Mouse (Mus musculus) splenic B cell, adult 2 months (primary cell): Measurements from ENCODE around the gene Gm1113.

Source experiments
- DNase-seq: peaks from one replicate; pipeline ENCODE4 v3.0.0-alpha.2; 2011; ENCODE audit warnings: low read depth, low spot score
- H3K27me3 ChIP-seq: 2 replicates; pipeline ENCODE4 v1.6.1; 2012; ENCODE audit warnings: mild to moderate bottlenecking, low read length, moderate library complexity, mixed read lengths; ENCODE audit not compliant: control insufficient read depth, poor library complexity, insufficient read depth, severe bottlenecking
- H3K36me3 ChIP-seq: 2 replicates; pipeline ENCODE4 v1.6.1; 2012; ENCODE audit warnings: mild to moderate bottlenecking, low read length, moderate library complexity, mixed read lengths; ENCODE audit not compliant: control insufficient read depth, poor library complexity, insufficient read depth, severe bottlenecking

The Gm1113 gene

DNA sequence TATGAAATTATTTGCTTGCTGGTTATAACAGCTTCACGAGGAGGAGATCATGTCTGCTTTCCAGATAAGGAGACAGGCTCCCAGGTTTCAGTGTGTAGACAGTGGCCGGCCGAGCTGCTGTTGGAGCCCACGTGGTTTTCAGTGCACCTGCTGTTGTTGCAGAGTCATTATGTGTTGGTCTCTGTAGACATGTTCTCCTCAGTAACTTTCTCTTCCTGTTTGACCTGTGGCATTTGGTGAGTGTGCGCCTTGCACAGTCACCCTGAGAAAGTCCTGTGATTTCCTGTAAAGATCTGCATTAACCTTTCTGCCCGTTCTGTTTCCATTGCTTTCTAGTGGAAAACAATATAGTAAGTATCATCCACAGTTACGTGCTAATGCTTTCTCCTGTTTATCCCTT, 42.7 kb downstream of the Gm1113 start:
- peak; percentile 26 for DNase-seq
- Histone ChIP-seq H3K27me3 (no peaks in the 10 kb centered on the region), H3K36me3 (0 out of 2 replicates have a peak, but pooled peaks cover 2% of the 10 kb centered on the region)

DNA sequence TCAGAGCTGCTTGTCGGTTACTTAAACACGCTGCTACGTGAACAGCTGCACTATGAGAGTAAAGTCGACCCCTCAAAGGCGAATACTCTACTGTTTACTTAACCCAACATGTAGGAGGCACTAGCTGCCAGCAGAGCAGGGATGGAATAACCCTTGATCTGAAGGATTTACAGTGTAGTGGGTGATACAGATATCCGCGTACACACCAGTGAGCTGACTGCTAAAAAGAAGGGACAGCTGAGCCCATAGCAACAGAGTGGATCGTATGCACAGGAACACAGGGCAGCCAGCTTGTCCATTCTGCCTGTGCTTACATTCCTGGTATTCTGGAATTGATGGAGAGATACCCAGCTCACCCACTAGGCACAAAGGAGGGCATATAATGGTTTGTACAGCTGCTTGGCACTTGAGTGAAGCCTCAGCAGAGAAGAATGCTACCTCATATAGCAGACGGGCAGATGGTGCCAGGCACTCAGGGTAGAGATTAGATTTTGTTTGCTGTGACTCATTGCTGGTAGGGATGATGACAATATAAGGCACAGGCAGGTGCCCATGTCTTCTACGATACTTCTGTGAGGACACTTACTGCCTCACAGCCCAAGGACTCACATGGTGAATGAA, 43.9 kb downstream of the Gm1113 start:
- no peaks in the 10 kb centered on the region for H3K27me3 ChIP-seq
- no peak for DNase-seq
- 0 out of 2 replicates have a peak, but pooled peaks cover 2% of the 10 kb centered on the region for H3K36me3 ChIP-seq

DNA sequence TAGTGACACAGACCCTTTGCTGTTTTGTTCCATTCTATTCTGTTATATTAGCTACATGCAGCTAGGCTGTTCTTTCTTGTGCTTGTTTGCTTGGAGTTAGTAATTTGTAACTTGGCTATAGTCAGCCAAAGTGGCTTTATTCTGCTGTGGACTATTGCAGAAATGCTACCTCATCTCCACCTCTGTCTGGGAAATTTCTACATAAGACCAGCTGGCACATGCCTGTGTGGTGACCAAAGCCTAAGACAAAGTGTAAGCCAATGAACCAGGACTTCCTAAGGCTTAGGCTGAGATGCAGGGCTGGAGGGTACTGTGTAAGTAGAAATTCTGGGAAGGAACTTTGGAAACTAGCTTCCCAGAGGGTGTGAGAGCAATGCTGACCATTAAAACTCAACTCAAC, 49.2 kb downstream of the Gm1113 start:
- H3K36me3 ChIP-seq, result no peaks in the 10 kb centered on the region; the same call in 1 of the 2 replicates
- H3K27me3 ChIP-seq, result no peaks in the 10 kb centered on the region
- DNase-seq, result no peak

DNA sequence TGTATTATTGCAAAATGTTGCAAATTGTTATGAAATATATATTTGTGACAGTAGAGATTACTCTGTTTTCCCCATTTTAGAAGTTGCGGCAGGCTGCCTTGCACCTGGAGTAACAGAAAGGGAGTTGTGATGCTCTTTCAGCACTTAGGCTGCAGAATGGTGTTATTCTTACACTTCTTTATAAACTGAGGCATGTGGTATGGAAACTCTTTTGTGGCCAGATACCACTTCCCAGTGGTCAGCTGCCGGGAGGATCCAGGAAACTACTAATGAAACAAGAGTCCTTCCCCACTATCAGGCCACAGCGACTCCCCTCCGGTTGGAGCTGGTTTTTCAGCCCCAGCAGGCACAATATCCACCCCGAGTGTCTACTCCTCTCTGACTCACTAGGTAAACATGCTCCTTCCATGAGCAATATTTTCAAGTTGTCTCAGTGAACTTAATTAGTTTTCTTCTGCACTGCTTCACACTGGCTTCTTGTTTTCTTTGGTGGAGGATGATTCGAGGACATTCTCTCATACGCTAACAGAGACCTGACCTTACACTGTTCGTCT, 50.7 kb downstream of the Gm1113 start:
- DNase-seq, result no peak
- Histone ChIP-seq H3K36me3 (peaks cover 1% of the 10 kb centered on the region; the same call in 1 of the 2 replicates), H3K27me3 (no peaks in the 10 kb centered on the region)

DNA sequence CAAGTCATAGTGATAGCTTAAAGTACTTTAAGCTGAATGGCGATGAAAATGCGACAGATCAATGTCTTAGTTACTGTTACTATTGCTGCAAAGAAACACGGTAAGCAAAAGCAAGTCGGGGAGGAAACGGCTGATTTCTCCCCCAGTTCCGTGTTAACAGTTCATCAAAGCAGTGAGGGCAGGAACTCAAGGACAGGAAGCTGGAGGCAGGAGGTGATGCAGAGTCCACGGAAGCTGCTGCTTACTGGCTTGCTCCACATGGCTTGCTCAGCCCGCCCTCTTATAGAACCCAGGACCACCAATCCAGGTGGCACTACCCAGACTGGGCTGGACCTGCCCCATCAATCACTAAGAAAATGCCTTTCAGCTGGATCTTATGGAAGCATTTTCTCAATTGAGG, 58.5 kb downstream of the Gm1113 start:
- DNase-seq, result no peak
- no peaks in the 10 kb centered on the region for H3K27me3 ChIP-seq
- peaks cover 3% of the 10 kb centered on the region; the same call in 1 of the 2 replicates for H3K36me3 ChIP-seq
